Mouse (Mus musculus) CH12.LX (cell line): ENCODE measurements at regions not wholly inside any gene's neighbourhood (a gene's known extent, or its start where the extent isn't known, plus 50 kb on each side); places are given as distances from the start of the nearest gene placed in this dataset.

Experiments used
- DNase-seq: peaks from one replicate; pipeline ENCODE4 v3.0.0-alpha.2; 2013; ENCODE audit errors: extremely low read depth
- H3K27ac ChIP-seq: 2 replicates; pipeline ENCODE4 v1.5.1; 2012; ENCODE audit warnings: low read depth, mild to moderate bottlenecking, control low read depth, moderate library complexity; ENCODE audit not compliant: insufficient read depth
- H3K27me3 ChIP-seq: replicated peaks from 2 replicates; pipeline ENCODE3; 2012; ENCODE audit warnings: inconsistent platforms
- H3K36me3 ChIP-seq, 2 experiments: replicated peaks in 1 of 2; 2 replicates each; pipeline versions ENCODE3 to v1.6.1; 2012; ENCODE audit warnings: inconsistent platforms in 1 of 2, low read length in 1 of 2, mild to moderate bottlenecking in 1 of 2, mixed read lengths in 1 of 2, moderate library complexity in 1 of 2; ENCODE audit not compliant: control insufficient read depth in 1 of 2, insufficient read depth in 1 of 2
- H3K4me1 ChIP-seq, 2 experiments: 2 replicates each; pipeline ENCODE4 v1.6.1; 2012; ENCODE audit warnings: inconsistent platforms in 1 of 2, moderate library complexity in 1 of 2; ENCODE audit not compliant: insufficient read depth in 2 of 2, control insufficient read depth in 1 of 2
- H3K4me2 ChIP-seq: 2 replicates; pipeline ENCODE4 v1.6.1; 2012; ENCODE audit warnings: low read depth, mild to moderate bottlenecking, control low read depth; ENCODE audit not compliant: poor library complexity, insufficient read depth, severe bottlenecking
- H3K4me3 ChIP-seq, 3 experiments: fragments of 150-350 bp in 1 of 3; sonication (generic) in 1 of 3; replicated peaks in 1 of 3; 2 replicates each; pipeline versions ENCODE3 to v1.5.1; 2011 to 2012; ENCODE audit warnings: low read depth in 2 of 3, low read length in 2 of 3, mild to moderate bottlenecking in 2 of 3, moderate library complexity in 2 of 3, control low read depth in 1 of 3, improper control_type of control experiment in 1 of 3, inconsistent platforms in 1 of 3, mixed read lengths in 1 of 3; ENCODE audit not compliant: poor library complexity in 1 of 3
- H3K79me2 ChIP-seq: replicated peaks from 2 replicates; pipeline ENCODE4 v1.6.1; 2012; ENCODE audit warnings: mild to moderate bottlenecking, moderate library complexity; ENCODE audit not compliant: control insufficient read depth, poor library complexity, insufficient read depth, severe bottlenecking; ENCODE audit errors: extremely low read depth
- H3K9ac ChIP-seq: 2 replicates; pipeline ENCODE4 v1.6.1; 2012; ENCODE audit warnings: low read depth, mild to moderate bottlenecking, control low read depth, moderate library complexity; ENCODE audit not compliant: insufficient read depth
- H3K9me3 ChIP-seq: replicated peaks from 2 replicates; pipeline ENCODE3; 2012; ENCODE audit warnings: low read length, inconsistent platforms, mixed read lengths
- CHD1 ChIP-seq: IDR thresholded peaks from 2 replicates; pipeline ENCODE4 v1.6.1; 2012; ENCODE audit warnings: low read depth, low read length, improper control_type of control experiment, inconsistent platforms
- CHD2 ChIP-seq: IDR thresholded peaks from 2 replicates; pipeline ENCODE4 v1.6.1; 2011; ENCODE audit warnings: low read length, improper control_type of control experiment
- CTCF ChIP-seq, 2 experiments: IDR thresholded peaks in 1 of 2; conservative IDR thresholded peaks in 1 of 2; 2 replicates each; pipeline ENCODE4 v1.5.1; 2011 to 2012; ENCODE audit warnings: low read depth in 2 of 2, low read length in 2 of 2, improper control_type of control experiment in 1 of 2, inconsistent platforms in 1 of 2, mild to moderate bottlenecking in 1 of 2, moderate library complexity in 1 of 2
- ETS1 ChIP-seq: conservative IDR thresholded peaks from 2 replicates; pipeline ENCODE4 v1.6.1; 2012; ENCODE audit warnings: low read depth, mild to moderate bottlenecking, inconsistent platforms, low read length, improper control_type of control experiment, moderate library complexity
- HCFC1 ChIP-seq: IDR thresholded peaks from 2 replicates; pipeline ENCODE4 v1.6.1; 2012; ENCODE audit warnings: low read depth, mild to moderate bottlenecking, inconsistent platforms, low read length, improper control_type of control experiment
- IRF4 ChIP-seq: IDR thresholded peaks from 2 replicates; pipeline ENCODE4 v1.6.1; 2014; ENCODE audit warnings: low read depth, mild to moderate bottlenecking, inconsistent platforms, low read length, improper control_type of control experiment
- JUN ChIP-seq: IDR thresholded peaks from 2 replicates; pipeline ENCODE4 v1.6.1; 2011; ENCODE audit warnings: low read depth, mild to moderate bottlenecking, low read length, improper control_type of control experiment, moderate library complexity; ENCODE audit not compliant: insufficient read depth
- JUND ChIP-seq: conservative IDR thresholded peaks from 2 replicates; pipeline ENCODE4 v1.6.1; 2011; ENCODE audit warnings: low read depth, low read length, improper control_type of control experiment
- KAT2A ChIP-seq: IDR thresholded peaks from 2 replicates; pipeline ENCODE4 v1.6.1; 2012; ENCODE audit warnings: low read length, improper control_type of control experiment, inconsistent platforms; ENCODE audit not compliant: insufficient replicate concordance
- MAFK ChIP-seq: IDR thresholded peaks from 2 replicates; pipeline ENCODE4 v1.6.1; 2011; ENCODE audit warnings: low read length, improper control_type of control experiment; ENCODE audit not compliant: insufficient replicate concordance
- MAX ChIP-seq: IDR thresholded peaks from 2 replicates; pipeline ENCODE4 v1.6.1; 2011; ENCODE audit warnings: low read length, improper control_type of control experiment
- NRF1 ChIP-seq: IDR thresholded peaks from 2 replicates; pipeline ENCODE4 v1.6.1; 2014; ENCODE audit warnings: low read depth, mild to moderate bottlenecking, inconsistent platforms, low read length, improper control_type of control experiment, moderate library complexity
- POLR2AphosphoS2 ChIP-seq: IDR thresholded peaks from 2 replicates; pipeline ENCODE4 v1.6.1; 2011; ENCODE audit warnings: low read depth, low read length, improper control_type of control experiment
- SIN3A ChIP-seq: IDR thresholded peaks from 2 replicates; pipeline ENCODE4 v1.6.1; 2012; ENCODE audit warnings: low read length, improper control_type of control experiment, inconsistent platforms
- UBTF ChIP-seq: IDR thresholded peaks from 2 replicates; pipeline ENCODE4 v1.6.1; 2012; ENCODE audit warnings: low read depth, mild to moderate bottlenecking, inconsistent platforms, low read length, improper control_type of control experiment, moderate library complexity
- USF1 ChIP-seq: IDR thresholded peaks from 2 replicates; pipeline ENCODE4 v1.6.1; 2014; ENCODE audit warnings: low read depth, mild to moderate bottlenecking, inconsistent platforms, low read length, improper control_type of control experiment
- ZC3H11A ChIP-seq: IDR thresholded peaks from 2 replicates; pipeline ENCODE4 v1.6.1; 2012; ENCODE audit warnings: low read depth, mild to moderate bottlenecking, inconsistent platforms, low read length, improper control_type of control experiment
- ZMIZ1 ChIP-seq: IDR thresholded peaks from 2 replicates; pipeline ENCODE4 v1.6.1; 2012; ENCODE audit warnings: low read depth, mild to moderate bottlenecking, inconsistent platforms, low read length, improper control_type of control experiment
- ZNF384 ChIP-seq: IDR thresholded peaks from 2 replicates; pipeline ENCODE4 v1.6.1; 2012; ENCODE audit warnings: low read depth, low read length, improper control_type of control experiment, inconsistent platforms
- dilution Hi-C: fragments of 300-500 bp; cut with MboI; formaldehyde crosslinking; loops from 2 replicates; pipeline ENCODE4 v1.14.3; 2020; ENCODE audit warnings: low sequenced_read_pairs; ENCODE audit not compliant: extremely low pct_unique_long_range_greater_than_20kb, extremely low pct_ligation_motif_present
- in situ Hi-C: fragments of 300-500 bp; cut with MboI; formaldehyde crosslinking; loops from 3 replicates; pipeline ENCODE4 v1.14.3; 2019; ENCODE audit warnings: low sequenced_read_pairs, low pct_ligation_motif_present, low pct_unique_long_range_greater_than_20kb, mixed read lengths

DNA sequence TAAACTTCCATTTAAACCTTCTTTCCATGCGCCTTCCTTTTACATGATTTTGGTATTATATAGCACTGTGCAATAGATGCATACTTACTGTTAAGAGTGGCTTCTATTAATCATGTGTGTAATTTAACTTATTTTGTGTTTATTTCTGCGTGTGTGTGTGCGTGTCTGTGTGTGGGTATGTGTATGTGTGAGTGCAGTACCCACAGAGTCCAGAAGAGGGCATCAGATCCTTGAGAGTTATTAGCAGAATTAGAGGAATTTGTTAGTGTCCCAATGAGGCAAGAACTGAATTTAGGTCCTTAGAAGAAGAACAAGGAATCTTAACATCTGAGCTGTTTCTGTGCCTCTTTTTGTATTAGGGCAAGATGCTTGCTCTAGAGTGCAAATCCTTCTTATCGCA lies 499.5 kb downstream of the Plcl1 start:
- no peaks in the 10 kb centered on the region for H3K79me2 ChIP-seq
- H3K9me3 ChIP-seq = peaks cover 6% of the 10 kb centered on the region
- in situ Hi-C loops (no loop called here), dilution Hi-C loops (no loop called here)
- DNase-seq = no peak
- H3K4me1 ChIP-seq = peaks cover 0 to 7% of the 10 kb centered on the region in 2 experiments; a peak in 1 of 4 replicates
- H3K4me2 ChIP-seq = no peak overlapping the region
- H3K27ac ChIP-seq = no peak overlapping the region
- H3K36me3 ChIP-seq = no peaks in the 10 kb centered on the region
- H3K4me3 ChIP-seq = no peak overlapping the region
- no peak overlapping the region for H3K9ac ChIP-seq
- H3K27me3 ChIP-seq = no peaks in the 10 kb centered on the region
- TF ChIP-seq CTCF (conservative IDR thresholded peaks at IDR 0.05 in 1 of 2, IDR thresholded peaks at IDR 0.05 in 1 of 2; ENCODE audit: low read depth in 2 of 2, low read length in 2 of 2) = peak in 1 of 2 experiments; percentile 26; a peak in 1 of 4 replicates
- no peak for TF ChIP-seq KAT2A
- TF ChIP-seq UBTF = no peak
- no peak for TF ChIP-seq NRF1
- no peak for TF ChIP-seq IRF4
- TF ChIP-seq CHD2 = no peak
- TF ChIP-seq, all 38 proteins: peak for 1

DNA sequence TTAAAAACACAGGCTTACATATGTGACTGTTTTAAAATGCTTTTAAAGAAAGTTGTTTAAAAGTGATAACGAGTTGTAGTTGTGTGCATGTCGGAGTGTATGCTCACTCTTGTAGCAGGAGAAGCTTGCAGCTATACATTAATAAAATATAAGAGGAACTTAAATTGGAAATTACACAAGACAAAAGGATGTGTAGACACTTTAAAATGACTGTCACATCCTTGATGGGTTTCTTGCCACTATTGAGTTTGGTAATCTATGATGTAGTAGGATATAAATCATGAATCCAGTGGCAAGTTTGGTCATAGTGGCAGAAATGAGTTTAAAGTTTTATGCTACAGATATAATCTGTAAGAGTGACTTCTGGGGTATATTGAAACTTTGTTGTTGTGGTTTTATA lies 504.3 kb downstream of the Plcl1 start:
- in situ Hi-C loops = no loop called here

DNA sequence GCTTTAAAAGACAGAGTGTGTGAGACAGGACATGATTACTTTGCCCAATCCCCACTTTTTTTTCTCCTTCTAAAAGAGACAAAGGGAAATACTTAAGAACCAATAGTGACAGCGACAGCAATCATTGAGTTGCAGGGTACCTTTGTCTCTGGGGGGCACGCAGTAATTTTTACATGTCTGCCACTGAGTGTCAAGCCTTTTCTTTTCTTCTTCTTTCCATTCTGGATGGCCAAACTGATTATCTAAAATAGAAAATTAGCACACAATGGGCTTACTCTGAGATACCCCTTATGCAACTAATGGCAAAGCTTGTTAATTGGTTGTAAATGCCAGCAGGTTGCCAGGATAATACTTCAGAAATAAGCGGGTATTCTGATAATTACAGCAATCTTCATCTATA lies 508.6 kb downstream of the Plcl1 start:
- Histone ChIP-seq H3K9me3 (no peaks in the 10 kb centered on the region), H3K4me3 (no peak overlapping the region), H3K4me2 (no peak overlapping the region), H3K36me3 (no peaks in the 10 kb centered on the region), H3K27me3 (no peaks in the 10 kb centered on the region), H3K4me1 (peaks cover 0 to 4% of the 10 kb centered on the region in 2 experiments; a peak in 1 of 4 replicates), H3K27ac (no peak overlapping the region), H3K79me2 (no peaks in the 10 kb centered on the region), H3K9ac (no peak overlapping the region)
- dilution Hi-C loops (no loop called here), in situ Hi-C loops (no loop called here)
- DNase-seq = no peak
- TF ChIP-seq ZC3H11A = no peak
- TF ChIP-seq CHD1 = no peak
- no peak for TF ChIP-seq NRF1

More for the DNA sequence above, 504.3 kb downstream of the Plcl1 start:
- dilution Hi-C loops = no loop called here
- Histone ChIP-seq H3K9ac (no peak overlapping the region), H3K36me3 (no peaks in the 10 kb centered on the region), H3K4me2 (no peak overlapping the region), H3K27ac (no peak overlapping the region), H3K4me1 (peaks cover 0 to 4% of the 10 kb centered on the region in 2 experiments; a peak in 1 of 4 replicates), H3K79me2 (no peaks in the 10 kb centered on the region), H3K4me3 (no peak overlapping the region), H3K27me3 (no peaks in the 10 kb centered on the region), H3K9me3 (peaks cover 6% of the 10 kb centered on the region)
- TF ChIP-seq MAFK (no peak), NRF1 (no peak), HCFC1 (no peak), JUND (no peak), MAX (no peak), USF1 (no peak), SIN3A (no peak), ETS1 (no peak), ZNF384 (no peak), POLR2AphosphoS2 (no peak), ZMIZ1 (no peak), JUN (no peak), UBTF (no peak)
- DNase-seq = no peak
